Mouse (Mus musculus) CH12.LX (cell line): ENCODE results near the gene Wdr37. TPM values are rescaled to one million over a fixed set of nuclear protein-coding genes. Genes with fewer than 3 reads are reported as not detected.

Experiments used
- DNase-seq: peaks from one replicate; pipeline ENCODE4 v3.0.0-alpha.2; 2013; ENCODE audit errors: extremely low read depth
- H3K27ac ChIP-seq: 2 replicates; pipeline ENCODE4 v1.5.1; 2012; ENCODE audit warnings: low read depth, mild to moderate bottlenecking, control low read depth, moderate library complexity; ENCODE audit not compliant: insufficient read depth
- H3K27me3 ChIP-seq: replicated peaks from 2 replicates; pipeline ENCODE3; 2012; ENCODE audit warnings: inconsistent platforms
- H3K36me3 ChIP-seq, 2 experiments: replicated peaks in 1 of 2; 2 replicates each; pipeline versions ENCODE3 to v1.6.1; 2012; ENCODE audit warnings: inconsistent platforms in 1 of 2, low read length in 1 of 2, mild to moderate bottlenecking in 1 of 2, mixed read lengths in 1 of 2, moderate library complexity in 1 of 2; ENCODE audit not compliant: control insufficient read depth in 1 of 2, insufficient read depth in 1 of 2
- H3K4me1 ChIP-seq, 2 experiments: 2 replicates each; pipeline ENCODE4 v1.6.1; 2012; ENCODE audit warnings: inconsistent platforms in 1 of 2, moderate library complexity in 1 of 2; ENCODE audit not compliant: insufficient read depth in 2 of 2, control insufficient read depth in 1 of 2
- H3K4me2 ChIP-seq: 2 replicates; pipeline ENCODE4 v1.6.1; 2012; ENCODE audit warnings: low read depth, mild to moderate bottlenecking, control low read depth; ENCODE audit not compliant: poor library complexity, insufficient read depth, severe bottlenecking
- H3K4me3 ChIP-seq, 3 experiments: fragments of 150-350 bp in 1 of 3; sonication (generic) in 1 of 3; replicated peaks in 1 of 3; 2 replicates each; pipeline versions ENCODE3 to v1.5.1; 2011 to 2012; ENCODE audit warnings: low read depth in 2 of 3, low read length in 2 of 3, mild to moderate bottlenecking in 2 of 3, moderate library complexity in 2 of 3, control low read depth in 1 of 3, improper control_type of control experiment in 1 of 3, inconsistent platforms in 1 of 3, mixed read lengths in 1 of 3; ENCODE audit not compliant: poor library complexity in 1 of 3
- H3K79me2 ChIP-seq: replicated peaks from 2 replicates; pipeline ENCODE4 v1.6.1; 2012; ENCODE audit warnings: mild to moderate bottlenecking, moderate library complexity; ENCODE audit not compliant: control insufficient read depth, poor library complexity, insufficient read depth, severe bottlenecking; ENCODE audit errors: extremely low read depth
- H3K9ac ChIP-seq: 2 replicates; pipeline ENCODE4 v1.6.1; 2012; ENCODE audit warnings: low read depth, mild to moderate bottlenecking, control low read depth, moderate library complexity; ENCODE audit not compliant: insufficient read depth
- H3K9me3 ChIP-seq: replicated peaks from 2 replicates; pipeline ENCODE3; 2012; ENCODE audit warnings: low read length, inconsistent platforms, mixed read lengths
- CHD1 ChIP-seq: IDR thresholded peaks from 2 replicates; pipeline ENCODE4 v1.6.1; 2012; ENCODE audit warnings: low read depth, low read length, improper control_type of control experiment, inconsistent platforms
- CHD2 ChIP-seq: IDR thresholded peaks from 2 replicates; pipeline ENCODE4 v1.6.1; 2011; ENCODE audit warnings: low read length, improper control_type of control experiment
- E2F4 ChIP-seq: IDR thresholded peaks from 2 replicates; pipeline ENCODE4 v1.6.1; 2011; ENCODE audit warnings: low read depth, low read length, improper control_type of control experiment; ENCODE audit not compliant: insufficient replicate concordance
- EP300 ChIP-seq: IDR thresholded peaks from 2 replicates; pipeline ENCODE4 v1.6.1; 2011; ENCODE audit warnings: low read length, improper control_type of control experiment
- ETS1 ChIP-seq: conservative IDR thresholded peaks from 2 replicates; pipeline ENCODE4 v1.6.1; 2012; ENCODE audit warnings: low read depth, mild to moderate bottlenecking, inconsistent platforms, low read length, improper control_type of control experiment, moderate library complexity
- GABPA ChIP-seq: IDR thresholded peaks from 2 replicates; pipeline ENCODE4 v1.6.1; 2012; ENCODE audit warnings: low read depth, low read length, improper control_type of control experiment, inconsistent platforms; ENCODE audit not compliant: insufficient replicate concordance
- IRF4 ChIP-seq: IDR thresholded peaks from 2 replicates; pipeline ENCODE4 v1.6.1; 2014; ENCODE audit warnings: low read depth, mild to moderate bottlenecking, inconsistent platforms, low read length, improper control_type of control experiment
- MAFK ChIP-seq: IDR thresholded peaks from 2 replicates; pipeline ENCODE4 v1.6.1; 2011; ENCODE audit warnings: low read length, improper control_type of control experiment; ENCODE audit not compliant: insufficient replicate concordance
- MAZ ChIP-seq: IDR thresholded peaks from 2 replicates; pipeline ENCODE4 v1.6.1; 2012; ENCODE audit warnings: low read depth, mild to moderate bottlenecking, inconsistent platforms, low read length, improper control_type of control experiment, moderate library complexity
- MEF2A ChIP-seq: IDR thresholded peaks from 2 replicates; pipeline ENCODE4 v1.6.1; 2014; ENCODE audit warnings: low read depth, mild to moderate bottlenecking, inconsistent platforms, low read length, improper control_type of control experiment, borderline replicate concordance
- MXI1 ChIP-seq: IDR thresholded peaks from 2 replicates; pipeline ENCODE4 v1.6.1; 2011; ENCODE audit warnings: mild to moderate bottlenecking, low read depth, low read length, improper control_type of control experiment
- MYC ChIP-seq: IDR thresholded peaks from 2 replicates; pipeline ENCODE4 v1.6.1; 2011; ENCODE audit warnings: low read depth, mild to moderate bottlenecking, improper control_type of control experiment, low read length
- NELFE ChIP-seq: IDR thresholded peaks from 2 replicates; pipeline ENCODE4 v1.6.1; 2011; ENCODE audit warnings: low read depth, low read length, improper control_type of control experiment
- NRF1 ChIP-seq: IDR thresholded peaks from 2 replicates; pipeline ENCODE4 v1.6.1; 2014; ENCODE audit warnings: low read depth, mild to moderate bottlenecking, inconsistent platforms, low read length, improper control_type of control experiment, moderate library complexity
- SMC3 ChIP-seq: IDR thresholded peaks from 2 replicates; pipeline ENCODE4 v1.6.1; 2011; ENCODE audit warnings: low read depth, low read length, improper control_type of control experiment
- TBP ChIP-seq: conservative IDR thresholded peaks from 2 replicates; pipeline ENCODE4 v1.6.1; 2011; ENCODE audit warnings: low read depth, low read length, improper control_type of control experiment
- TCF12 ChIP-seq: IDR thresholded peaks from 2 replicates; pipeline ENCODE4 v1.6.1; 2014; ENCODE audit warnings: low read depth, mild to moderate bottlenecking, inconsistent platforms, low read length, improper control_type of control experiment
- USF1 ChIP-seq: IDR thresholded peaks from 2 replicates; pipeline ENCODE4 v1.6.1; 2014; ENCODE audit warnings: low read depth, mild to moderate bottlenecking, inconsistent platforms, low read length, improper control_type of control experiment
- USF2 ChIP-seq: conservative IDR thresholded peaks from 2 replicates; pipeline ENCODE4 v1.6.1; 2011; ENCODE audit warnings: low read depth, low read length, improper control_type of control experiment
- ZC3H11A ChIP-seq: IDR thresholded peaks from 2 replicates; pipeline ENCODE4 v1.6.1; 2012; ENCODE audit warnings: low read depth, mild to moderate bottlenecking, inconsistent platforms, low read length, improper control_type of control experiment
- dilution Hi-C: fragments of 300-500 bp; cut with MboI; formaldehyde crosslinking; loops from 2 replicates; pipeline ENCODE4 v1.14.3; 2020; ENCODE audit warnings: low sequenced_read_pairs; ENCODE audit not compliant: extremely low pct_unique_long_range_greater_than_20kb, extremely low pct_ligation_motif_present
- in situ Hi-C: fragments of 300-500 bp; cut with MboI; formaldehyde crosslinking; loops from 3 replicates; pipeline ENCODE4 v1.14.3; 2019; ENCODE audit warnings: low sequenced_read_pairs, low pct_ligation_motif_present, low pct_unique_long_range_greater_than_20kb, mixed read lengths
- polyA plus RNA-seq: library from polyadenylated mRNA; unstranded; fragments of >175 nt; gene quantifications from 2 replicates; pipeline ENCODE4 v1.2.1, GENCODE M21; 2012; ENCODE audit warnings: low read depth; ENCODE audit not compliant: insufficient read length
- total RNA-seq, 2 experiments: library from RNA; depleted of rRNA; stranded (reverse); fragments of 300-350 nt in 1 of 2; fragments of >200 nt in 1 of 2; gene quantifications; 2 replicates each; pipeline ENCODE4 v1.2.3; 2012 to 2014

Wdr37 gene
- total and polyA plus RNA-seq, 3 experiments, result 11.8 to 24.2 (median 13.4) TPM

DNA sequence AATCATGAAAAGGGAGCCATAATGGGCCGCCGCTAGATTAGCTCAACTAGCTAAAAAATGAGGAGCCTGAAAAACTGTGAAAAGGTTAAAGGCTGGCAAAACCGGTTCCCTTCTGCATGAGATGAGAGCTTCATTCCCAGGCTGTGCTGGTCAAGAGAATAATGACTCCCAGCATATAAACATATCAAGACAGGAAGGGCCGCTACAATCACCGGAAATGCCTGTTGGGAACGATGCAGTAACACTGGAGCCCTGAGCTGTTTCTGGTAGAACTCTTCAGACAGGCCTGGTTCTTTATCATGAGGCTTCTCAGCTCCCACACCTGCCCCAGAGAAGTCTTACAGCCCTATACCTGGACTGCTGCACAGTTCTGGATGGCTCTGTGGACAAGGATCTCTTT, 31.8 kb downstream of the Wdr37 start:
- in situ Hi-C loops (no loop called here), dilution Hi-C loops (no loop called here)
- Histone ChIP-seq H3K4me3 (no peak overlapping the region), H3K4me2 (no peak overlapping the region), H3K36me3 (peaks cover 65 to 80% of the 10 kb centered on the region in 2 experiments), H3K9me3 (no peaks in the 10 kb centered on the region), H3K27ac (no peak overlapping the region), H3K4me1 (peaks cover 11 to 48% of the 10 kb centered on the region in 2 experiments; a peak in 3 of 4 replicates), H3K9ac (no peak overlapping the region), H3K79me2 (peaks cover 4% of the 10 kb centered on the region; the same call in 1 of the 2 replicates), H3K27me3 (no peaks in the 10 kb centered on the region)
- no peak for TF ChIP-seq EP300
- TF ChIP-seq MAFK, result no peak
- TF ChIP-seq TCF12, result no peak
- TF ChIP-seq MXI1, result no peak
- TF ChIP-seq MAZ, result no peak
- no peak for TF ChIP-seq CHD1
- TF ChIP-seq CHD2, result no peak
- no peak for TF ChIP-seq GABPA
- no peak for DNase-seq

- in situ Hi-C loops (no loop called here), dilution Hi-C loops (no loop called here)
- peaks cover 11 to 48% of the 10 kb centered on the region in 2 experiments; a peak in 3 of 4 replicates for H3K4me1 ChIP-seq
- no peak overlapping the region for H3K9ac ChIP-seq
- H3K27me3 ChIP-seq, result no peaks in the 10 kb centered on the region
- H3K4me3 ChIP-seq, result no peak overlapping the region
- peaks cover 4% of the 10 kb centered on the region; the same call in 1 of the 2 replicates for H3K79me2 ChIP-seq
- no peak for DNase-seq
- H3K4me2 ChIP-seq, result no peak overlapping the region
- H3K36me3 ChIP-seq, result peaks cover 73 to 87% of the 10 kb centered on the region in 2 experiments
- no peak for TF ChIP-seq MAZ
- no peak for TF ChIP-seq TCF12
- TF ChIP-seq NELFE, result no peak
- no peak for TF ChIP-seq USF1
- TF ChIP-seq TBP, result no peak
- TF ChIP-seq ETS1, result no peak
- TF ChIP-seq SMC3, result no peak
- TF ChIP-seq NRF1, result no peak
- TF ChIP-seq EP300, result no peak
- no peak for TF ChIP-seq MYC
- H3K9me3 ChIP-seq, result no peaks in the 10 kb centered on the region
- no peak overlapping the region for H3K27ac ChIP-seq
These were observed 32.6 kb downstream of the Wdr37 start for GRCm38 (mm10) chr13:8839111-8839510.

- TF ChIP-seq IRF4, result no peak
- no peak for TF ChIP-seq USF2
- no peak for TF ChIP-seq MEF2A
- TF ChIP-seq ETS1, result no peak
- no peak for TF ChIP-seq NELFE
- TF ChIP-seq E2F4, result no peak
- no peak for TF ChIP-seq ZC3H11A
- TF ChIP-seq CHD1, result no peak
- Histone ChIP-seq H3K9me3 (no peaks in the 10 kb centered on the region), H3K79me2 (peaks cover 4% of the 10 kb centered on the region; the same call in 1 of the 2 replicates), H3K9ac (no peak overlapping the region), H3K27me3 (no peaks in the 10 kb centered on the region), H3K4me1 (peaks cover 11 to 48% of the 10 kb centered on the region in 2 experiments; a peak in 3 of 4 replicates), H3K4me3 (no peak overlapping the region), H3K4me2 (no peak overlapping the region), H3K27ac (no peak overlapping the region), H3K36me3 (peaks cover 75 to 89% of the 10 kb centered on the region in 2 experiments)
- in situ Hi-C loops (no loop called here), dilution Hi-C loops (no loop called here)
- no peak for DNase-seq
These were observed 33.3 kb downstream of the Wdr37 start for GRCm38 (mm10) chr13:8838394-8838793.
